Mouse (Mus musculus) thymus, adult 2 months (tissue): ENCODE results near the gene Twist1.

ENCODE experiments used
- CTCF ChIP-seq: fragments of 200-500 bp; IDR thresholded peaks from 2 replicates; pipeline ENCODE4 v1.5.1; 2012; ENCODE audit warnings: mild to moderate bottlenecking, control low read depth, low read length, moderate library complexity, borderline replicate concordance; ENCODE audit not compliant: control insufficient read depth, poor library complexity, insufficient read depth; ENCODE audit errors: extremely low read depth
- POLR2A ChIP-seq: fragments of 200-500 bp; IDR thresholded peaks from 2 replicates; pipeline ENCODE4 v1.6.1; 2012; ENCODE audit warnings: mild to moderate bottlenecking, low read length, control low read depth, moderate library complexity; ENCODE audit not compliant: control insufficient read depth, poor library complexity, insufficient read depth; ENCODE audit errors: extremely low read depth

DNA sequence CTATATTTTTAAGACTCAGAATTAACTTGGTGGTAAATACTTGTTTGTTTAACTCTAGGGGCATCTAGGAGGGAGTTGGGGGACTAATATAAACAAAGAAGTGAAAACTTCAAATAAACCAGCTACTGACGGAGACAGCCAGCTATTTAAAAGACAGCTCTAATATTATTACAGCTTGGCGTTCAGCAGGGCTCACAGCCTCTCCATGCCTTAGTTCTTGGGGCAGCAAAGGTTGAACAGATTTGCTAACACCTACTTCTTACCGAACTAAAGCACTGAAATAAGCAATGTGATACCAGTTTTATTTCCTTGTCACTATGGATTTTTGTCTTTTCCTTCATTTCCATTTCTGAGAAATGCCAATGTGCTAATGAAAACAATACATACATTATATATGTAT lies 2.4 kb downstream of the Twist1 start:
- TF ChIP-seq CTCF = no peak
- TF ChIP-seq POLR2A = no peak
